Mouse (Mus musculus): ENCODE measurements at regions not wholly inside any gene's neighbourhood (a gene's known extent, or its start where the extent isn't known, plus 50 kb on each side); places are given as distances from the start of the nearest gene placed in this dataset.

- Histone ChIP-seq H3K4me1 (ENCODE audit: control insufficient read depth in 1 of 2, insufficient read depth in 2 of 2, low read length in 2 of 2) (no peaks in the 10 kb centered on the region), H3K79me2 (ENCODE audit: control insufficient read depth, insufficient read depth, low read length, poor library complexity) (no peaks in the 10 kb centered on the region), H3K4me3 (ENCODE audit: control insufficient read depth in 1 of 2, insufficient read depth in 1 of 2, low read depth in 2 of 2, low read length in 2 of 2) (no peak overlapping the region), H3K36me3 (ENCODE audit: control insufficient read depth in 1 of 2, insufficient read depth in 2 of 2, low read length in 2 of 2) (no peaks in the 10 kb centered on the region), H3K9ac (ENCODE audit: control insufficient read depth, low read depth, low read length, poor library complexity, severe bottlenecking) (no peak overlapping the region), H3K27me3 (ENCODE audit: control insufficient read depth in 1 of 2, insufficient read depth in 2 of 2, low read length in 2 of 2) (no peaks in the 10 kb centered on the region), H3K9me3 (replicated peaks; ENCODE audit: insufficient read depth, low read length) (no peaks in the 10 kb centered on the region), H3K27ac (ENCODE audit: control insufficient read depth, low read depth, low read length) (no peak overlapping the region)
- TF ChIP-seq RCOR1 (IDR thresholded peaks at IDR 0.05; ENCODE audit: low read depth, low read length), result no peak
- TF ChIP-seq CTCF (IDR thresholded peaks at IDR 0.05 in 2 of 3, conservative IDR thresholded peaks at IDR 0.05 in 1 of 3; ENCODE audit: control insufficient read depth in 1 of 3, insufficient read depth in 1 of 3, low read depth in 2 of 3, low read length in 3 of 3, poor library complexity in 1 of 3, severe bottlenecking in 1 of 3), result peak; percentile 33 to 80 (median 73); a peak in 5 of 6 replicates
- TF ChIP-seq POLR2AphosphoS5 (IDR thresholded peaks at IDR 0.05; ENCODE audit: borderline replicate concordance, low read depth, low read length), result no peak
- peak; percentile 59 for TF ChIP-seq ZC3H11A (IDR thresholded peaks at IDR 0.05; ENCODE audit: low read depth, low read length)
- no peak for TF ChIP-seq MXI1 (IDR thresholded peaks at IDR 0.05; ENCODE audit: low read depth, low read length)
- peak; percentile 80 for TF ChIP-seq SMC3 (IDR thresholded peaks at IDR 0.05; ENCODE audit: low read depth, low read length)
- TF ChIP-seq RAD21 (IDR thresholded peaks at IDR 0.05; ENCODE audit: low read depth, low read length), result peak; percentile 61
- DNase-seq (ENCODE audit: low read depth, low spot score), result peak; percentile 34
Observed at GRCm38 (mm10) chr8:18345322-18345721, 632.7 kb downstream of the Defb40 start.

- no peaks in the 10 kb centered on the region for H3K36me3 ChIP-seq (ENCODE audit: control insufficient read depth in 1 of 2, insufficient read depth in 2 of 2, low read length in 2 of 2)
- no peak overlapping the region for H3K9ac ChIP-seq (ENCODE audit: control insufficient read depth, low read depth, low read length, poor library complexity, severe bottlenecking)
- H3K27me3 ChIP-seq (ENCODE audit: control insufficient read depth in 1 of 2, insufficient read depth in 2 of 2, low read length in 2 of 2), result no peaks in the 10 kb centered on the region
- no peak for DNase-seq (ENCODE audit: low read depth, low spot score)
- no peaks in the 10 kb centered on the region for H3K4me1 ChIP-seq (ENCODE audit: control insufficient read depth in 1 of 2, insufficient read depth in 2 of 2, low read length in 2 of 2)
- H3K9me3 ChIP-seq (replicated peaks; ENCODE audit: insufficient read depth, low read length), result no peaks in the 10 kb centered on the region
- H3K79me2 ChIP-seq (ENCODE audit: control insufficient read depth, insufficient read depth, low read length, poor library complexity), result no peaks in the 10 kb centered on the region
- no peak overlapping the region for H3K27ac ChIP-seq (ENCODE audit: control insufficient read depth, low read depth, low read length)
- no peak overlapping the region for H3K4me3 ChIP-seq (ENCODE audit: control insufficient read depth in 1 of 2, insufficient read depth in 1 of 2, low read depth in 2 of 2, low read length in 2 of 2)
- TF ChIP-seq MAFK (IDR thresholded peaks at IDR 0.05; ENCODE audit: borderline replicate concordance, low read depth, low read length) (no peak), KAT2A (conservative IDR thresholded peaks at IDR 0.05; ENCODE audit: low read depth, low read length) (no peak), MXI1 (IDR thresholded peaks at IDR 0.05; ENCODE audit: low read depth, low read length) (no peak), ZNF384 (IDR thresholded peaks at IDR 0.05; ENCODE audit: low read depth, low read length) (no peak), GABPA (IDR thresholded peaks at IDR 0.05; ENCODE audit: low read depth, low read length) (no peak), E2F4 (IDR thresholded peaks at IDR 0.05; ENCODE audit: borderline replicate concordance, low read depth, low read length) (no peak), JUND (IDR thresholded peaks at IDR 0.05; ENCODE audit: low read depth, low read length) (no peak), SMC3 (IDR thresholded peaks at IDR 0.05; ENCODE audit: low read depth, low read length) (no peak), CHD1 (IDR thresholded peaks at IDR 0.05; ENCODE audit: low read depth, low read length) (no peak), POLR2AphosphoS2 (IDR thresholded peaks at IDR 0.05; ENCODE audit: low read length) (no peak), MAZ (IDR thresholded peaks at IDR 0.05; ENCODE audit: low read depth, low read length) (no peak), ETS1 (IDR thresholded peaks at IDR 0.05; ENCODE audit: low read depth, low read length) (no peak), ELF1 (IDR thresholded peaks at IDR 0.05; ENCODE audit: low read depth, low read length) (no peak), NELFE (IDR thresholded peaks at IDR 0.05; ENCODE audit: low read depth, low read length) (no peak), RAD21 (IDR thresholded peaks at IDR 0.05; ENCODE audit: low read depth, low read length) (no peak)
Observed at GRCm38 (mm10) chr8:18344838-18345237, 633.2 kb downstream of the Defb40 start.
